Mouse (Mus musculus) midbrain, embryonic 15.5 days (tissue): Measurements from ENCODE around the gene Neu2. TPM values are rescaled to one million over a fixed set of nuclear protein-coding genes. Genes with fewer than 3 reads are reported as not detected.
A peak's percentile ranks its signal among the peaks of the same experiment; 100 is the strongest.

Source experiments
- ATAC-seq: fragments of 200-750 bp; cut with Nextera tagmentation; replicated peaks from 2 replicates; pipeline ENCODE4 v1.8.0; 2017; ENCODE audit warnings: moderate TSS enrichment
- H3K27ac ChIP-seq: fragments of 300-500 bp; sonication (generic); 2 replicates; pipeline ENCODE4 v1.5.1; 2015; ENCODE audit warnings: mild to moderate bottlenecking, inconsistent platforms
- H3K27me3 ChIP-seq: fragments of 300-500 bp; sonication (generic); replicated peaks from 2 replicates; pipeline ENCODE4 v1.6.1; 2015; ENCODE audit warnings: inconsistent platforms
- H3K36me3 ChIP-seq: fragments of 300-500 bp; sonication (generic); replicated peaks from 2 replicates; pipeline ENCODE4 v1.6.1; 2015; ENCODE audit warnings: inconsistent platforms
- H3K4me1 ChIP-seq: fragments of 300-500 bp; sonication (generic); 2 replicates; pipeline ENCODE4 v1.6.1; 2015; ENCODE audit warnings: inconsistent platforms
- H3K4me2 ChIP-seq: fragments of 300-500 bp; sonication (generic); 2 replicates; pipeline ENCODE4 v1.6.1; 2015; ENCODE audit warnings: inconsistent platforms, mild to moderate bottlenecking, moderate library complexity
- H3K4me3 ChIP-seq: fragments of 300-500 bp; sonication (generic); 2 replicates; pipeline ENCODE4 v1.5.1; 2015; ENCODE audit warnings: mild to moderate bottlenecking, inconsistent platforms
- H3K9ac ChIP-seq: fragments of 300-500 bp; sonication (generic); 2 replicates; pipeline ENCODE4 v1.6.1; 2015; ENCODE audit warnings: mild to moderate bottlenecking, inconsistent platforms
- H3K9me3 ChIP-seq: fragments of 300-500 bp; sonication (generic); 2 replicates; pipeline ENCODE4 v1.6.1; 2016; ENCODE audit warnings: inconsistent platforms
- WGBS: fragments of 180-500 bp; shearing (Covaris S2); methylation state at CpG from one replicate; pipeline ENCODE4 v1.1.7; 2015; ENCODE audit warnings: mixed read lengths; 5-methylcytosine and 5-hydroxymethylcytosine counted together
- polyA plus RNA-seq: library from polyadenylated mRNA; unstranded; fragments of >200 nt; fragmentation: Nextera tagmentation; extraction: Ambion mirVana; gene quantifications from 2 replicates; pipeline ENCODE4 v1.2.1, GENCODE M21; 2015

Gene Neu2
- polyA plus RNA-seq, 1 experiment from 2014 or later, result 0.46 TPM

DNA sequence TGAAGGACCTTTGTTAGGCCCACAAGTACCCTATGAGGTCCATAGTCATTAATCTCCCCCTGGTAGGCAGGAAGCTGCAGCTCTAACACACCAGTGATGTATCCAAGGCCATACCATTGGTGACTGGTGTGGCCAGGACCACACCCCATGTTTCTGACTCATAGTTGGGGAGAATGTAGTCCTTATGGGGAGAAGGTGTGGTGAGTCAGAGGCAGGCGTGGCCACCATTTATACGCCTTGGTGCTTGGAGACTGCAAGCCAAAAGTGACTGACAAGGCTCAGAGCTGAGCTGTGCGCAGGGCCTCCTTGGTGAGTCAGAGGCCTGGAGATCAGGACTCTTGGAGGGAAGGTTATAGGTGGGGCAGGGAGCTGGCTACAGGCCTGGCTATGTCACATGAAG lies 41.3 kb downstream of the Neu2 start:
- Histone ChIP-seq H3K4me2 (no peak overlapping the region), H3K9me3 (no peaks in the 10 kb centered on the region), H3K9ac (no peak overlapping the region), H3K36me3 (no peaks in the 10 kb centered on the region), H3K4me1 (peaks cover 5% of the 10 kb centered on the region), H3K27me3 (no peaks in the 10 kb centered on the region), H3K4me3 (no peak overlapping the region), H3K27ac (no peak overlapping the region)
- ATAC-seq, result no peak
- 95% methylated on average over 3 of the region's 3 CpGs for WGBS

- Histone ChIP-seq H3K4me1 (no peaks in the 10 kb centered on the region), H3K27ac (no peak overlapping the region), H3K9ac (no peak overlapping the region), H3K4me2 (no peak overlapping the region), H3K4me3 (no peak overlapping the region), H3K36me3 (no peaks in the 10 kb centered on the region), H3K27me3 (no peaks in the 10 kb centered on the region), H3K9me3 (no peaks in the 10 kb centered on the region)
- WGBS, result 77% methylated on average over 1 of the region's 1 CpGs
- no peak for ATAC-seq
These were observed 43.9 kb downstream of the Neu2 start for GRCm38 (mm10) chr1:87553586-87553985.

GRCm38 (mm10) chr1:87562967-87563366 lies 53.3 kb downstream of the Neu2 start:
- Histone ChIP-seq H3K36me3 (no peaks in the 10 kb centered on the region), H3K4me2 (no peak overlapping the region), H3K27ac (no peak overlapping the region), H3K27me3 (no peaks in the 10 kb centered on the region), H3K9ac (no peak overlapping the region), H3K4me1 (no peaks in the 10 kb centered on the region), H3K4me3 (no peak overlapping the region), H3K9me3 (no peaks in the 10 kb centered on the region)
- ATAC-seq, result no peak
- WGBS, result 55% methylated on average over 3 of the region's 3 CpGs

DNA sequence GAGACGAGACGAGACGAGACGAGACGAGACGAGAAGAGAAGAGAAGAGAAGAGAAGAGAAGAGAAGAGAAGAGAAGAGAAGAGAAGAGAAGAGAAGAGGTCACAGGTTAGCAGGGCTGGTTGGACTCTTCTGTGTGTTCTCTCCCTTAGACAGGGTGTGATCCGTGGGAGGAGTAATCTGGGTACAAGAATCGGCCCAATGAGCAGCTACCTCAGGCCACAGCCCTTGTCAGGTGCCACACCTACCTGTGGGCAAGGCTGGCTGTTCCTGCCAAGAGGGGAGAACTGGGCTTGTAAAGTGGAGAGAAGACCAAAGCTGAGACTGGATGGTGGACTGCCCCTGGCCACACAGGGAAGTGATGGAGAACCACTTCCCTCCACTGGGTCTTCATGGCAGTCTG lies 56.1 kb downstream of the Neu2 start:
- no peak overlapping the region for H3K9ac ChIP-seq
- no peak overlapping the region for H3K4me3 ChIP-seq
- no peak overlapping the region for H3K27ac ChIP-seq
- no peaks in the 10 kb centered on the region for H3K9me3 ChIP-seq
- ATAC-seq, result no peak
- H3K4me2 ChIP-seq, result no peak overlapping the region
- 95% methylated on average over 7 of the region's 8 CpGs for WGBS
- no peaks in the 10 kb centered on the region for H3K27me3 ChIP-seq
- no peaks in the 10 kb centered on the region for H3K36me3 ChIP-seq
- no peaks in the 10 kb centered on the region for H3K4me1 ChIP-seq

DNA sequence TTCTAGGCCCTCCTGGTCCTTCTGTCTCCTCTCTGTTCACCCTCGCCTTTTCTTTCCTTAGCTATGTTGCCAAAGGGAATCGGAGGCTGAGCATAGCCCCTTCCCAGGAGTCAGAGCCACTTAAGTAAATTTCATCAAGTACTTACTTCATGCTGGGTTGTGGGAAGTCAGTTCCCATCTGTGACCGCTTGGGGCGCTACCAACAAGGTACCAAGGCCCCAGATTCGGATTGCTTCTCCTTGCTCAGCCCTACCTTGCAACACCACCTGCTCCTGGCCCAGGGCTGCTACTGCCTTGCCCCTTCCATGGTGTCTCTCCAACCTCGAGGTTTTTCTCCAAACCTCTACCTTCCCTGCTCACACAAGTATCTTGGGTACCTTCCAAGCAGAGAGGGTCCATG lies 58.7 kb downstream of the Neu2 start:
- Histone ChIP-seq H3K4me3 (no peak overlapping the region), H3K36me3 (no peaks in the 10 kb centered on the region), H3K9me3 (no peaks in the 10 kb centered on the region), H3K9ac (no peak overlapping the region), H3K4me2 (no peak overlapping the region), H3K27ac (no peak overlapping the region), H3K27me3 (no peaks in the 10 kb centered on the region), H3K4me1 (no peaks in the 10 kb centered on the region)
- WGBS, result 42% methylated on average over 6 of the region's 6 CpGs
- ATAC-seq, result no peak

DNA sequence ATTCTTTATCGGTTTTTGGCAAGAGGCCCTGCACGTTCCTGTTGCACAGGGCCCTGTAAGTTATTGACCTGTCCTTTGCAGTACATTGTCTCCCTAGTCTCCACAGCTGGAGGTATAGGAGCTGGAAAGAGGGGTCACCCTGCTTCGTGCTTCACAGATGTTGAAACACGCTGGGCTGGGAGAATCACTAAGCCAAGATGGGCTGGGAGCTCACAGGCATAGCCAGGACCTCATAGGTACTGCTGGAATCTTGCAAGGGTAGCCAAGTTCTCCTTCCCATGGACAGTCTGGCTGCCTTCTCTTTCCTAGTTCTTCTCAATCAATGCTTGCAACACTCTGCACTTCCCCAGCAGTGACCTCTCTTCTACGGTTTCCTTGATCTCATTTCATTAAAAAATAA lies 63.6 kb downstream of the Neu2 start:
- Histone ChIP-seq H3K9ac (no peak overlapping the region), H3K4me3 (no peak overlapping the region)

GRCm38 (mm10) chr1:87573800-87574215 lies 64.1 kb downstream of the Neu2 start, which contains the start of gene Ngef:
Gene Ngef, minus strand, starts transcription at chr1:87573870.
- 82% methylated on average over 6 of the region's 6 CpGs for WGBS
- Histone ChIP-seq H3K36me3 (no peaks in the 10 kb centered on the region), H3K4me3 (no peak within 1 kb of the TSS), H3K27me3 (no peaks in the 10 kb centered on the region), H3K9me3 (no peaks in the 10 kb centered on the region), H3K4me1 (peaks cover 11% of the 10 kb centered on the region), H3K27ac (0 out of 2 replicates have a peak within 1 kb of the TSS, but pooled peaks have one; percentile 50), H3K4me2 (no peak within 1 kb of the TSS), H3K9ac (no peak within 1 kb of the TSS)
- peak; percentile 41; the same call in 1 of the 2 replicates for ATAC-seq

More for the DNA sequence above, 63.6 kb downstream of the Neu2 start:
- H3K27me3 ChIP-seq, result no peaks in the 10 kb centered on the region
- no peaks in the 10 kb centered on the region for H3K36me3 ChIP-seq
- no peak overlapping the region for H3K4me2 ChIP-seq
- H3K4me1 ChIP-seq, result peaks cover 11% of the 10 kb centered on the region
- H3K27ac ChIP-seq, result no peak overlapping the region
- WGBS, result 82% methylated on average over 5 of the region's 5 CpGs
- ATAC-seq, result no peak
- H3K9me3 ChIP-seq, result no peaks in the 10 kb centered on the region

DNA sequence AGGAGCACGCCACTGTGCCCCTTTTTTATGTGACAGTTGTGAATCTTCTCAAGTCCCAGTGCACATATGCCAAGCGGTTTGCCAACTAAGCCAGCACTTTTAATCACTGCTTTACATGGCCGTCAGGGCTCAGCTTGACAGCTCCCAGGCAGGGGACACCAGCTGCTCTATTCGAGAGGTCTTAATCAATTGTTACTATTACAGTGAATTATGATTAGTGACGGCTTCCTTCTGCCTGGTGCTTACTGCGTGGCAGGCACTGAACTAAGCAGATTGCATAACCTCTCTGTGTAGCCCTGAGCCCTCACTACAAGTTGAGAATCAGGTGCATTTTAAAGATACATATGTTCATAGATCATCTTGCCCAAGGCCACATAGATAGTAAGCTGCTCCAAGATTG lies 64.7 kb downstream of the Neu2 start:
- Histone ChIP-seq H3K36me3 (no peaks in the 10 kb centered on the region), H3K27me3 (no peaks in the 10 kb centered on the region), H3K4me1 (peaks cover 11% of the 10 kb centered on the region), H3K4me2 (no peak overlapping the region), H3K9me3 (no peaks in the 10 kb centered on the region), H3K4me3 (no peak overlapping the region), H3K27ac (0 out of 2 replicates have a peak overlapping the region, but pooled peaks have one; percentile 50), H3K9ac (no peak overlapping the region)
- peak; percentile 89 for ATAC-seq
- WGBS, result 20% methylated on average over 6 of the region's 6 CpGs

DNA sequence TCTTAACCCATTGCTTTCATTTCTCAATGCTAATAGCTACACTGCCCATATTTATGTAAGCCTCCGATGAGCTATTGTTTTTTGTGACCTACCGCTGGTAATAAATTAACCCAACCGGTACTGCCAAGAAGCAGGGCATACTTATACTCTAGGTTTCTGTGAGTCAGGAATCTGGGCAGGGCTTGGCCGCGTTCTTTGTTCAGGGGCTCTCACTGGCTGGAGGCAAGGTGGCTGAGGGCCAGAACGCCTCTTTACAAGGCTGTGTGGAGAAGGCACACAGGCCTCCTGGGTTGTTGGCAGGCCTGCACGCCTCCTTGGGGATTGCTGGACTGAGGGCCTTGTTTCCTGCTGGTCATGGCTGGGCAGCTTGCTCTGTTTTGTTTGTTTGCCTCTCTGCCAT lies 65.1 kb downstream of the Neu2 start:
- H3K4me1 ChIP-seq, result peaks cover 11% of the 10 kb centered on the region
- no peaks in the 10 kb centered on the region for H3K27me3 ChIP-seq
- peak overlapping the region; percentile 50; the same call in 1 of the 2 replicates for H3K27ac ChIP-seq
- 53% methylated on average over 7 of the region's 7 CpGs for WGBS
- no peak overlapping the region for H3K4me2 ChIP-seq
- H3K9ac ChIP-seq, result no peak overlapping the region
- H3K9me3 ChIP-seq, result no peaks in the 10 kb centered on the region
- peak; percentile 87 for ATAC-seq
- H3K4me3 ChIP-seq, result no peak overlapping the region
- H3K36me3 ChIP-seq, result no peaks in the 10 kb centered on the region

- WGBS, result 87% methylated on average over 6 of the region's 6 CpGs
- ATAC-seq, result no peak
- Histone ChIP-seq H3K4me3 (no peak overlapping the region), H3K27me3 (no peaks in the 10 kb centered on the region), H3K9me3 (no peaks in the 10 kb centered on the region), H3K4me1 (peaks cover 14% of the 10 kb centered on the region), H3K9ac (no peak overlapping the region), H3K27ac (no peak overlapping the region), H3K4me2 (no peak overlapping the region), H3K36me3 (no peaks in the 10 kb centered on the region)
These were observed 69.3 kb downstream of the Neu2 start for GRCm38 (mm10) chr1:87578965-87579364.

- 8% methylated on average over 3 of the region's 3 CpGs for WGBS
- no peak overlapping the region for H3K9ac ChIP-seq
- ATAC-seq, result peak; percentile 56; the same call in 1 of the 2 replicates
These were observed 71.1 kb downstream of the Neu2 start for GRCm38 (mm10) chr1:87580824-87581223.

DNA sequence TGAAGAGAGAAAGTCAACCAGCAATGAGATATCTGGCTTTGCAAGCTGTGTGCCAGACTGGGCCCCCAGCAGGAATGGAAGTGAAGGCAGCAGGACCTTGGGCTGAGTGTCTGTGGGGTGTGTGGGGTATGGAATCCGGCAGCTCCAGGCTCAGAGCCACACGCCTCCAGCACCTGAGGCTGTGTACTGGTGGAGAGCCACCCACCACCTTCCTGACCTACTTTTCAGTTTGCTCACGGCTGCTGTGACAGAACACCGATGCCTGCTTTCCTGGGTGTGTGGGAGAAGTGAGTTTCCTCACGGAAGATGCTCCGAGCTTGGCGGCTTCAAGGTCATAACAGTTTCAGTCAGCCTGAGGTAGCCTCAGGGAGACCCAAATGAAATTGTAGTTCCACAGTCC lies 79.5 kb downstream of the Neu2 start:
- no peak overlapping the region for H3K27ac ChIP-seq
- H3K4me3 ChIP-seq, result no peak overlapping the region
- H3K27me3 ChIP-seq, result no peaks in the 10 kb centered on the region
- no peak for ATAC-seq
- no peaks in the 10 kb centered on the region for H3K36me3 ChIP-seq
- WGBS, result 86% methylated on average over 7 of the region's 7 CpGs
- H3K4me1 ChIP-seq, result no peaks in the 10 kb centered on the region
- H3K4me2 ChIP-seq, result no peak overlapping the region
- H3K9me3 ChIP-seq, result no peaks in the 10 kb centered on the region
- no peak overlapping the region for H3K9ac ChIP-seq

More at GRCm38 (mm10) chr1:87580824-87581223, 71.1 kb downstream of the Neu2 start:
- Histone ChIP-seq H3K9me3 (no peaks in the 10 kb centered on the region), H3K36me3 (no peaks in the 10 kb centered on the region), H3K27me3 (no peaks in the 10 kb centered on the region), H3K4me1 (peaks cover 4% of the 10 kb centered on the region; the same call in 1 of the 2 replicates), H3K4me3 (no peak overlapping the region), H3K27ac (no peak overlapping the region), H3K4me2 (no peak overlapping the region)

DNA sequence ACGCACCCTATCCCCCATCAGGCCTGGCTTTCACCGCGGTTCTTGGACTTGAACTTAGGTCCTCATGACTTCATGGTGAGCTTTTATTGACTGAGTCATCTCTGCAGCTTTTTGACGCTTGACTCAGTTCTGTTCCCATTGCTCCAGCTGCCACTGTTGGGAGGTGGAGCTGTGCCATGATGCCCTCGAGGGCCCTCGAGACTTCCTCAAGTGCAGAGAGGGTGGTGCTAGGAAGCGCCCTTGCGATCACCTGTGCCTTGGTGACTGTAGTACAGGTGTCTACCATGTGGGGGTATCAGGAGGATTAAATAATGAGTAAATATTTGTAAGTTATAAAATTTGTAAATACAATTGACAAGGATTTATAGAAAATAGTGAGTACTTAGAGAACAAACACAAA lies 80.3 kb downstream of the Neu2 start:
- no peak overlapping the region for H3K27ac ChIP-seq
- no peak for ATAC-seq
- H3K9ac ChIP-seq, result no peak overlapping the region
- no peaks in the 10 kb centered on the region for H3K9me3 ChIP-seq
- no peaks in the 10 kb centered on the region for H3K4me1 ChIP-seq
- WGBS, result 89% methylated on average over 8 of the region's 8 CpGs
- no peak overlapping the region for H3K4me3 ChIP-seq
- H3K36me3 ChIP-seq, result no peaks in the 10 kb centered on the region
- H3K27me3 ChIP-seq, result no peaks in the 10 kb centered on the region
- H3K4me2 ChIP-seq, result no peak overlapping the region
